Mouse (Mus musculus): ENCODE results near the gene Dnajb12. TPM values are rescaled to one million over a fixed set of nuclear protein-coding genes. Genes with fewer than 3 reads are reported as not detected.
A peak's percentile ranks its signal among the peaks of the same experiment; 100 is the strongest.

Dnajb12 gene
- polyA plus RNA-seq (2014; fragmentation: Nextera tagmentation; extraction: Ambion mirVana), result 26.7 and 28.1 TPM in 2 replicates

GRCm38 (mm10) chr10:59879255-59880028, at the start of gene Dnajb12:
Dnajb12 (plus strand) TSS chr10:59879556.
- Histone ChIP-seq H3K27me3 (ENCODE audit: insufficient read depth, low read length) (no peaks in the 10 kb centered on the region), H3K27ac (ENCODE audit: low read depth) (peak within 1 kb of the TSS; percentile 100), H3K9ac (peak within 1 kb of the TSS; percentile 98), H3K4me1 (ENCODE audit: insufficient read depth) (peaks cover 7% of the 10 kb centered on the region), H3K4me3 (ENCODE audit: low read depth, low read length) (peak within 1 kb of the TSS; percentile 91), H3K36me3 (ENCODE audit: insufficient read depth) (peaks cover 8% of the 10 kb centered on the region; the same call in 1 of the 2 replicates), H3K4me2 (peak within 1 kb of the TSS; percentile 85), H3K9me3 (ENCODE audit: low read depth, low read length) (no peaks in the 10 kb centered on the region)
- 0 out of 2 replicates have a peak, but pooled peaks have one; percentile 10 for TF ChIP-seq CTCF (IDR thresholded peaks at IDR 0.05; ENCODE audit: low read depth)
- ATAC-seq (ENCODE audit: insufficient read depth) (peak; percentile 93), DNase-seq (peak; percentile 99)
- 0% methylated on average over 80 of the region's 80 CpGs for WGBS

GRCm38 (mm10) chr10:59829886-59830285, 49.5 kb upstream of the Dnajb12 start:
- WGBS, result 96% methylated on average over 6 of the region's 6 CpGs
- DNase-seq, result no peak
- H3K9ac ChIP-seq, result no peak overlapping the region
- H3K9me3 ChIP-seq (ENCODE audit: low read depth, low read length), result no peaks in the 10 kb centered on the region
- H3K4me2 ChIP-seq, result no peak overlapping the region
- H3K27me3 ChIP-seq (ENCODE audit: insufficient read depth, low read length), result no peaks in the 10 kb centered on the region
- no peak for ATAC-seq (ENCODE audit: insufficient read depth)
- H3K36me3 ChIP-seq (ENCODE audit: insufficient read depth), result peaks cover 22% of the 10 kb centered on the region
- H3K27ac ChIP-seq (ENCODE audit: low read depth), result no peak overlapping the region
- peak; percentile 10; the same call in 1 of the 2 replicates for TF ChIP-seq CTCF (IDR thresholded peaks at IDR 0.05; ENCODE audit: low read depth)
- H3K4me1 ChIP-seq (ENCODE audit: insufficient read depth), result no peaks in the 10 kb centered on the region
- no peak overlapping the region for H3K4me3 ChIP-seq (ENCODE audit: low read depth, low read length)

DNA sequence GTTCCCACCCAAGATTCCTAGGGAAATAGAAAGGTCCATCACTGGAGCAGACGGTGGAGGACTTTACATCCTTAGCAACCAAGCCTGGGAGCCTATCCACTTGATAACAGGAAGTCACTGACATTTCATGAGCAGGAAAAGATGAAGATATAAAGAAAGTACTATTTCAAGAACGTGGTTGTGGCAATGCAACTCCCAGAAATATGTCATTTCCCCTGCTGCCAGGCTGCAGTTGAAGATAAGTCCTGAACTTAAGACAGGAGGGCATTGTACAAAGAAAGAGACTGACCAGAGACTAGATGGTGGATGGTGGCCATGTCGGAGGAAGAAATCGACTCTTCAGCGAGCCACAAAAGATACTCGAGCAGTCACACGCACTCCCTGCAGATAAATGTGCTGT, 47.4 kb upstream of the Dnajb12 start:
- WGBS, result 67% methylated on average over 7 of the region's 7 CpGs
- no peak for TF ChIP-seq CTCF (IDR thresholded peaks at IDR 0.05; ENCODE audit: low read depth)
- no peak overlapping the region for H3K4me3 ChIP-seq (ENCODE audit: low read depth, low read length)
- H3K4me1 ChIP-seq (ENCODE audit: insufficient read depth), result no peaks in the 10 kb centered on the region
- H3K36me3 ChIP-seq (ENCODE audit: insufficient read depth), result peaks cover 22% of the 10 kb centered on the region
- no peak overlapping the region for H3K4me2 ChIP-seq
- no peaks in the 10 kb centered on the region for H3K27me3 ChIP-seq (ENCODE audit: insufficient read depth, low read length)
- ATAC-seq (ENCODE audit: insufficient read depth) (no peak), DNase-seq (no peak)
- no peaks in the 10 kb centered on the region for H3K9me3 ChIP-seq (ENCODE audit: low read depth, low read length)
- H3K27ac ChIP-seq (ENCODE audit: low read depth), result no peak overlapping the region
- no peak overlapping the region for H3K9ac ChIP-seq

- Histone ChIP-seq H3K4me2 (no peak overlapping the region), H3K4me3 (ENCODE audit: low read depth, low read length) (no peak overlapping the region), H3K9me3 (ENCODE audit: low read depth, low read length) (no peaks in the 10 kb centered on the region), H3K4me1 (ENCODE audit: insufficient read depth) (no peaks in the 10 kb centered on the region), H3K27ac (ENCODE audit: low read depth) (no peak overlapping the region), H3K9ac (no peak overlapping the region), H3K36me3 (ENCODE audit: insufficient read depth) (peaks cover 11% of the 10 kb centered on the region), H3K27me3 (ENCODE audit: insufficient read depth, low read length) (no peaks in the 10 kb centered on the region)
- ATAC-seq (ENCODE audit: insufficient read depth), result peak; percentile 31; the same call in 1 of the 2 replicates
- peak; percentile 44 for DNase-seq
- 58% methylated on average over 14 of the region's 14 CpGs for WGBS
- no peak for TF ChIP-seq CTCF (IDR thresholded peaks at IDR 0.05; ENCODE audit: low read depth)
These were observed 43.8 kb upstream of the Dnajb12 start for GRCm38 (mm10) chr10:59835301-59836155.

DNA sequence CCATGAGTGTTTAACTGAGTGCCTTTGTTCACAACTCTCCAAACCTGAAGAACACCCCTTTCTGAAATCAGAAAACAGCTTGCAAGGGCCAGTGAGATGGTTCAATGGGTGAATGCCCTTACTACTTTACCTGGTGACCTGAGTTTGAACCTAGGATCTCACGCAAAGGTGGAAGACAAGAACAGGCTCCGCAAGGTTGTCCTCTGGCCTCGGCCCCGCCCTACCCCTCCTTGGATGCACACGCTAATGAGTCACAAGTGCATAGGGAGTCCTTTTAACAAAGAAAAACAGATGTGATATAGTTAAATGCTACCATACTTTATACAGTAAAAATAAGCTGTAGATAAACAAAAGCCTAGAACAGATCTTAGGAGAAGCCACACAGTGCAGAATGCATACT, 41.9 kb upstream of the Dnajb12 start:
- H3K4me2 ChIP-seq, result no peak overlapping the region
- no peaks in the 10 kb centered on the region for H3K4me1 ChIP-seq (ENCODE audit: insufficient read depth)
- H3K27me3 ChIP-seq (ENCODE audit: insufficient read depth, low read length), result no peaks in the 10 kb centered on the region
- DNase-seq (no peak), ATAC-seq (ENCODE audit: insufficient read depth) (no peak)
- no peak for TF ChIP-seq CTCF (IDR thresholded peaks at IDR 0.05; ENCODE audit: low read depth)
- no peak overlapping the region for H3K4me3 ChIP-seq (ENCODE audit: low read depth, low read length)
- H3K36me3 ChIP-seq (ENCODE audit: insufficient read depth), result peaks cover 6% of the 10 kb centered on the region
- WGBS, result 84% methylated on average over 5 of the region's 5 CpGs
- no peak overlapping the region for H3K27ac ChIP-seq (ENCODE audit: low read depth)
- H3K9ac ChIP-seq, result no peak overlapping the region
- no peaks in the 10 kb centered on the region for H3K9me3 ChIP-seq (ENCODE audit: low read depth, low read length)

DNA sequence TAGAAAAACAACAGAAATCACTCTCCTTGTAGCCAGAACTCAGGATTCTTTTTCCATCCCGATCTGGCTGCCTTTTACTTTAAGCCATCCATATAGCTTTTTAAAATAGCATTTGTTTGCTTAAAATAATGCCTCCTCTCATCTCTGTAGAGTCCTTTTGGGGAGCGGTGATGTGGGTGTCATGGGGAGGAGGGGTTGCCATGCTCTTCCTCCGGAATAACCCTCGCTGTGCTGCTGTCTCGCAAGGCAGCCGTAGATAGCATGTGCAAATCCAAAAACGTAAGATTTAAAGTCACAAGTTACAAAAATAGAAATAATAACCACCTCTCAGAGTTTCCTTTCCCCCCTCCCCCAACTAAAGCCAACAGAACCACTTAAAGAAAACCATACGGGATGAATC, 37.9 kb upstream of the Dnajb12 start:
- 90% methylated on average over 8 of the region's 8 CpGs for WGBS
- ATAC-seq (ENCODE audit: insufficient read depth), result no peak

DNA sequence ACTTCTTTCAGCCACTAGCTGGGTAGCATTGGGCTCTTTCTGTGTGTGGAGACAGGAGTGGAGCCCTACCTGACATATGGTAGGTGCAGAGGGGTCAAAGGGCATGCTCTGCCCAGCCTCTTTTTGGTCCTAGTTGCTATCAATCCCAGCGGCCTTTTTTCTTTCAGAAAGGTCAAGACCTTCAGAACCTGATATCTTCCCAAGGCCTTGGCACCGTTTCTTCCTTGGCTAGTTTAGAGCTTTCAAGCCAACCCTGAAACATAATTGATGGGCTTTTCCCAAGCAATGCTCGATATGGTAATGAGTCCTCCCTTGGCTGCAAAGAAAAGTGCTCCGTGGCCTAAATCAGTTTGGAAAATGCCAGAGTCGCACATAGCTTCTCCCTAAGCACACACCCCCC, 36.2 kb upstream of the Dnajb12 start:
- Histone ChIP-seq H3K9me3 (ENCODE audit: low read depth, low read length) (no peaks in the 10 kb centered on the region), H3K27me3 (ENCODE audit: insufficient read depth, low read length) (no peaks in the 10 kb centered on the region), H3K4me2 (no peak overlapping the region), H3K4me3 (ENCODE audit: low read depth, low read length) (no peak overlapping the region), H3K9ac (no peak overlapping the region), H3K4me1 (ENCODE audit: insufficient read depth) (no peaks in the 10 kb centered on the region), H3K27ac (ENCODE audit: low read depth) (no peak overlapping the region), H3K36me3 (ENCODE audit: insufficient read depth) (no peaks in the 10 kb centered on the region)
- TF ChIP-seq CTCF (IDR thresholded peaks at IDR 0.05; ENCODE audit: low read depth), result no peak
- no peak for DNase-seq
- ATAC-seq (ENCODE audit: insufficient read depth), result no peak
- 35% methylated on average over 5 of the region's 5 CpGs for WGBS

More for the DNA sequence above, 37.9 kb upstream of the Dnajb12 start:
- Histone ChIP-seq H3K27me3 (ENCODE audit: insufficient read depth, low read length) (no peaks in the 10 kb centered on the region), H3K36me3 (ENCODE audit: insufficient read depth) (no peaks in the 10 kb centered on the region), H3K9ac (no peak overlapping the region), H3K4me2 (no peak overlapping the region), H3K4me1 (ENCODE audit: insufficient read depth) (no peaks in the 10 kb centered on the region), H3K4me3 (ENCODE audit: low read depth, low read length) (no peak overlapping the region), H3K27ac (ENCODE audit: low read depth) (no peak overlapping the region), H3K9me3 (ENCODE audit: low read depth, low read length) (no peaks in the 10 kb centered on the region)
- DNase-seq, result no peak
- no peak for TF ChIP-seq CTCF (IDR thresholded peaks at IDR 0.05; ENCODE audit: low read depth)
